Mouse (Mus musculus): ENCODE results near the gene Gm21964. TPM values are rescaled to one million over a fixed set of nuclear protein-coding genes. Genes with fewer than 3 reads are reported as not detected.

The Gm21964 gene
- polyA plus RNA-seq (2012; rRNA removed) = not detected in 2 replicates

DNA sequence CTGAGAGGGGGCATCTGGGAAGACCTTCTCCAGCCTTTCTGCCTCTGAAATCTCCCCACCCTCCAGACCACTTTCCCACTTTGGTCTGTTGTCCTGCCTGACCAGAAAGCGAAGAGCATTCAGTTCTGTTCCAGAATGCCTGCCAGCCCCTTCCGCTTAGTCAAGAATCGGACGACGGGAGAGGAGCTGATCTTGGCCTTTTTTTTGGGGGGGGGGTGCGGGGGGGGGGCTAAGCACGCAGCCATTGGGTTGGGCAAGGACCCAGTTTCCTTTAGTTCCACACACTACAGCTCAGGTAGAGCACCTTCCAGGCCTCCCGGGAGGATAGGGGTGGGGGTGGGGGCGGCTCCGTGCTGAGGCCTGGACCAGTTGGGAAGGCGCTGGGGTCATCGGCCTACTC, at the start of gene Gm21964:
TSS of gene Gm21964 (plus strand) at position 301 of the 400 bp plus-strand sequence.

DNA sequence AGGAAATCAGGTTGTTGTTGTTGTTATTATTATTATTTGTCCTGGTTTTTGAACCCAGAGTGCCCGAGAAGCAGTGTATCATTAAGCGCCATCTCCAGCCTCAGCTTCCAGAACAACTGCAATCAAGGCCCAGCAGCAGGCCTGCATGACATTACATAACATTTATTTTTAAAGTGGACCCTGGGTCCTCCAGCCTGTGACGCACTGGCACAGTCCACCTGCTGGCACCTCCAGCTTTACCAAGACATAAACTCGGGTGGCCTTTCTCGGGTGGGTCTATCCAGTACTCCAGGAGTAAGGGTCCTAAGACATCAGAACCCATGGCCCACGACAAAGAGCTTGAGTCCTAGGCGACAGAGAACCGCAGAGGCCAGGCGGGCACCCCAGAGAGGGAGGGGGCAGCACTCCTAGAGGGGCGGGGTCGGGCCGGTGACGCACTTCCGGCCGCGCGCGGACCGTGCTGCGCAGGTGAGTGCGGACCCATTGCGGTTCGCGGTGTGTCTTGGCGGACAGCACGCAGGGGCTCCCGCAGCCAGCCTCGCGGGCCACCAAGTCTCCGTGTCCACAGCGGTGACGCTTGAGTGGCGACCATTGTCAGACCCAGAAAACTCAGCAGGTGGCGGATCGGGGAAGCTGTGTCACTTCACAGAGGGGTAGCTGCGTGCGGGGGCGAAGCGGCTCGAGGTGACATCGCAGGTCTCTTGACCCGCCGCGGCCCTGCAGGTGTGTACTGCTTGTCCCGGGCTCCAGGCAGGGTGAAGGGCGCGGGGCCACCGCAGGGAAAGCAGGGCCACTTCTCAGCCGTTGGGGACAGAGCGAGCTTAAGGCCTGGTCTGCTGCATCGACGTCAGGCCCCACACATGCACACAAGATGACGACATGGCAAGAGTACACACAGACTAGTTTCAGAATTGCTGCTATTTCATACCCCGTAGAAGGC, 21.5 kb upstream of the Gm21964 start, which contains the start of gene Zfp612:
TSS of gene Zfp612 (plus strand) at position 465 of the 940 bp plus-strand sequence.

DNA sequence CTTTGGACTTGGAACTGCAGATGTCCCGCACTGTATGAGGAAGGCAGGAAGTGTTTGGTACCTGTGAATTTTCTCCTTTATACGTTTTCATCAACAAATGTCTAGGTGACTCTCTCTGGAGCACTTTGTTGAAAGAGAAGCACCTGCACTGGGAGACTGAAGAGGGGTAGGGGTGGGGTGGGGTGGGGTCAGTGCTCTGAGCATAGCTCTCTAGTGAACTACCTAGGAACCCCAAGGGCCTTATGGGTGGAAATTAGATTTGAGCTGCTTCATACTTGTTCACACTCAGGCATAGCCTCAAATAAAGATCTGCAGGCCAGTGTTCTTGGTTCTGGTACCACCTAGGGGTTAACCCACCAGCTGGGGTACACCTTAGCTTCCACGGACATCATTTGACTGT, 1.6 kb downstream of the Gm21964 start, which contains the start of gene Gm17720:
TSS of gene Gm17720 (minus strand) at position 101 of the 400 bp plus-strand sequence.

Other genes starting within 250 kb of the Gm21964 start
- 17.6 and 19.6 TPM in 2 replicates for gene Phlpp2, start 232.7 kb upstream of the Gm21964 start, polyA plus RNA-seq (2012; rRNA removed)
- gene Marveld3, start 139.0 kb upstream of the Gm21964 start, polyA plus RNA-seq (2012; rRNA removed) = 0.53 and 0.60 TPM in 2 replicates
- 0.09 and 0.12 TPM in 2 replicates for gene Tat, start 110.8 kb upstream of the Gm21964 start, polyA plus RNA-seq (2012; rRNA removed)
- not detected in 2 replicates for gene Chst4, start 61.5 kb upstream of the Gm21964 start, polyA plus RNA-seq (2012; rRNA removed)
- gene Zfp612, start 21.5 kb upstream of the Gm21964 start, polyA plus RNA-seq (2012; rRNA removed) = 13.5 and 15.0 TPM in 2 replicates
- not detected in 2 replicates for gene Gm17720, start 1.5 kb downstream of the Gm21964 start, polyA plus RNA-seq (2012; rRNA removed)
- 81.8 and 116 TPM in 2 replicates for gene Calb2, start 67.0 kb downstream of the Gm21964 start, polyA plus RNA-seq (2012; rRNA removed)
- 13.1 and 15.1 TPM in 2 replicates for gene Cmtr2, start 114.5 kb downstream of the Gm21964 start, polyA plus RNA-seq (2012; rRNA removed)
- gene Hydin, start 165.8 kb downstream of the Gm21964 start, polyA plus RNA-seq (2012; rRNA removed) = 0.26 and 0.43 TPM in 2 replicates